In the genomic region with DNA sequence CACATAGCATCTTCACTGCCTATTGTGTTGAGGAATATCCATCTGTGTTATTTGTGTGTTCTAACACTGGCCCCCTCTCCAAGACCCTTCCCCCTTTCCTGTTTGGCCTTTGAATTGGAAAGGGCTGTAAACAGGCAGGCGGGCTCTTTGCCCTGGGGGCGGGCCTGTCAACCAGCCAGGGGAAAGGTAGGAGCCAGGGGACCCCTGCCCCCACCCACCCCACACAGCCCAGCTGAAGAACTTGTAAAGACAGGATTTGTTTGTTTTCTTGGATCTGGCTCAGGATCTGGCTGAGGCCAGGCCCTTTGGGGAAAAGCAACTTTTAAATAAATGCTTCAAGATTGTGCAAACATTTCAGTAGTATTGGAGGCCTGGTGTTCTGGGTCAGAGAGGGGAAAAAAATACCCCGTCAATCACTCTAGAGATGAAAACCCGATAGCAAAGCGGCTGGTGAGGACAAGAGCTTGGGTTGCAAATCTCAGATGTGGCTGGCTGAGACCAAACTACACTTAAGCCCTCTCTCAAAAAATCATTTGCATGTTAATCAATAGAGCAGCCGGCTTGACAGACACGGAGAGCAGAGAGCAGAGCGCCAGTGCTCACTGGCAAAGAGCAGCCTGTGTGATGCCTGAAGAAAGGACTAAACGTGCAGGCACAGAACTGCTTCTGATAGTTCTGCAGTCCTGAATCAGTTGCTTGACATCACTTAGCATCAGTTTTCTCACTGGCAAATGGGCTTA, we compare ENCODE assay signal across 14 mouse cellular contexts. TPM values are rescaled to one million over a fixed set of nuclear protein-coding genes. Genes with fewer than 3 reads are reported as not detected.
DNase-seq lines count a peak whose midpoint lies in the region; ATAC-seq and TF ChIP-seq lines count a peak whose summit lies in the region.
"Had no signal": no experiment of that assay in that cellular context is flagged by ENCODE, and none has a peak within 500 bp of the region (broad histone marks: within the 10 kb centered on the region; RNA-seq: fewer than 3 reads in every experiment).

No protein-coding gene starts in this region.

- H3K9me3 ChIP-seq in midbrain, postnatal 0 days (ENCODE audit: low read length), result no peaks in the 10 kb centered on the region
- H3K9me3 ChIP-seq in stomach, postnatal 0 days (ENCODE audit: control insufficient read depth, low read length), result no peaks in the 10 kb centered on the region
- H3K9me3 ChIP-seq: megakaryocyte, embryonic 14.5 days had no signal

- H3K4me3 ChIP-seq in midbrain, postnatal 0 days (ENCODE audit: low read depth, low read length), result no peak overlapping the region
- no peak overlapping the region for H3K4me3 ChIP-seq in stomach, postnatal 0 days (ENCODE audit: low read depth, low read length)
- H3K4me3 ChIP-seq: megakaryocyte, embryonic 14.5 days had no signal

- TF ChIP-seq EP300 in stomach, postnatal 0 days (optimal IDR thresholded peaks at IDR 0.05), result no peak

- WGBS in midbrain, postnatal 0 days, result 19% methylated on average over 9 of the region's 9 CpGs
- WGBS in stomach, postnatal 0 days, result 33% methylated on average over 9 of the region's 9 CpGs

- peak; percentile 26 to 38 for DNase-seq in right cerebral cortex, postnatal 10 days (ENCODE audit: low spot score in 2 of 2)
- no peak for DNase-seq in right cerebral cortex, adult 2 months (ENCODE audit: low spot score in 2 of 2)
- DNase-seq in fibroblast of lung, adult 2 months (ENCODE audit: low read depth), result peak; percentile 2
- peak; percentile 37 for DNase-seq in kidney, postnatal 14 days
- peak; percentile 45 for DNase-seq in midbrain, postnatal 0 days (ENCODE audit: low spot score)
- DNase-seq in stomach, postnatal 0 days (ENCODE audit: low spot score), result no peak
- DNase-seq in spleen, postnatal 4 days (ENCODE audit: low spot score in 2 of 2), result no peak
- DNase-seq: cerebellum, adult 9-11 months; gastrocnemius, postnatal 10 days had no signal

- peak; percentile 32; the same call in 1 of the 2 replicates for ATAC-seq in midbrain, postnatal 0 days (ENCODE audit: low FRiP score)
- no peak for ATAC-seq in stomach, postnatal 0 days (ENCODE audit: low FRiP score, low TSS enrichment)
- no peak for ATAC-seq in erythroid progenitor cell, adult 5-6 weeks (replicated peaks; ENCODE audit: low FRiP score, poor library complexity, severe bottlenecking)

- peaks cover 3% of the 10 kb centered on the region; the same call in 1 of the 2 replicates for H3K27me3 ChIP-seq in midbrain, postnatal 0 days (ENCODE audit: insufficient read depth, low read length)
- no peaks in the 10 kb centered on the region for H3K27me3 ChIP-seq in stomach, postnatal 0 days (ENCODE audit: control insufficient read depth, insufficient read depth, low read length)

- no peaks in the 10 kb centered on the region for H3K4me1 ChIP-seq in midbrain, postnatal 0 days (ENCODE audit: insufficient read depth, low read length)
- H3K4me1 ChIP-seq in stomach, postnatal 0 days (replicated peaks; ENCODE audit: control insufficient read depth, insufficient read depth), result no peaks in the 10 kb centered on the region

- H3K9ac ChIP-seq in midbrain, postnatal 0 days (replicated peaks; ENCODE audit: low read length, poor library complexity, severe bottlenecking), result no peak overlapping the region
- H3K9ac ChIP-seq in stomach, postnatal 0 days (ENCODE audit: low read length), result no peak overlapping the region

- H3K27ac ChIP-seq in midbrain, postnatal 0 days (ENCODE audit: low read depth, low read length), result no peak overlapping the region
- no peak overlapping the region for H3K27ac ChIP-seq in stomach, postnatal 0 days (replicated peaks)

- no peaks in the 10 kb centered on the region for H3K36me3 ChIP-seq in midbrain, postnatal 0 days (ENCODE audit: insufficient read depth, low read length)
- H3K36me3 ChIP-seq in stomach, postnatal 0 days (ENCODE audit: control insufficient read depth, insufficient read depth, low read length), result no peaks in the 10 kb centered on the region

- no peak overlapping the region for H3K4me2 ChIP-seq in midbrain, postnatal 0 days (ENCODE audit: low read depth, low read length, poor library complexity, severe bottlenecking)
- no peak overlapping the region for H3K4me2 ChIP-seq in stomach, postnatal 0 days (replicated peaks; ENCODE audit: low read depth)

- TF ChIP-seq CTCF in midbrain, postnatal 0 days (IDR thresholded peaks at IDR 0.05), result no peak
- TF ChIP-seq CTCF in stomach, postnatal 0 days (IDR thresholded peaks at IDR 0.05; ENCODE audit: low read depth), result no peak

RNA-seq across cellular contexts. Expression of a gene that starts 2.4 kb away (rescaled TPM):
- not detected in 2 replicates for total RNA-seq in midbrain, postnatal 0 days (2014; rRNA removed)
- 0.09 TPM in 1 of 2 replicates, not detected in the other for polyA plus RNA-seq in midbrain, postnatal 0 days (2015; fragmentation: Nextera tagmentation; extraction: Ambion mirVana)
- not detected in 2 replicates for polyA plus RNA-seq in stomach, postnatal 0 days (2015; fragmentation: Nextera tagmentation; extraction: Ambion mirVana)
- total RNA-seq in erythroid progenitor cell, adult 5-6 weeks (2015; ENCODE audit: low replicate concordance), result not detected in 2 replicates
- total RNA-seq in erythroid progenitor cell, adult 5-6 weeks (2017; ENCODE audit: low replicate concordance), result not detected in 2 replicates
- total RNA-seq: adrenal gland, adult 18-20 months; ES-E14; gastrocnemius, postnatal 10 days; left cerebral cortex, postnatal 10 days had no signal

Comparison
In these comparisons a context has a peak if more than half of its experiments do, and no peak if none do; other contexts are left out.
1. DNase-seq: peak in right cerebral cortex, postnatal 10 days (2 of 2), fibroblast of lung, adult 2 months (single experiment), kidney, postnatal 14 days (single experiment) and midbrain, postnatal 0 days (single experiment); none in right cerebral cortex, adult 2 months (0 of 2), stomach, postnatal 0 days (single experiment) and spleen, postnatal 4 days (0 of 2).